Mouse (Mus musculus): ENCODE data around the gene Prpf4.

DNA sequence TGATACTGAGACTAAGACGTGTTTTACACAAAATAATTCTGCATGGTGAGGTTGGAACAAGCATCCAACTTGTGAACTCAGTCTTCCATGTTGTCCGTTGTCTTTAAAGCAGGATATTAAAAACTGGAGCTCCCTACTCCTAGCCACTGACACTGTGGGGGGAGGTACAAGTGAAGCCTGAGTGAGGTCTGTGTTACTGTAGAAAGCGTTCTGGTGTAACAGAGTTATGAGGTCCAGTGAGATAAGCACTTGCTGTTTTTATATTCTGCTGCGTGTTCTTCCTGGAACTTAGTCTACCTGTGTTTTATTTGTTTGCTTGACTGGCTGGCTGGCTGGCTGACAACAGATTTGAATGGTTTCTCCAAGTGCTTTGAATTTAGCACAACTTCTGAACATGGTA is 34.3 kb upstream of the Prpf4 start:
- TF ChIP-seq CTCF (IDR thresholded peaks at IDR 0.05), result no peak
- TF ChIP-seq EP300 (IDR thresholded peaks at IDR 0.05), result no peak
